Mouse (Mus musculus) neural tube, embryonic 14.5 days (tissue): ENCODE measurements around the gene Rplp2. TPM values are rescaled to one million over a fixed set of nuclear protein-coding genes. Genes with fewer than 3 reads are reported as not detected.

Experiments used
- ATAC-seq: fragments of 200-750 bp; cut with Nextera tagmentation; 2 replicates; pipeline ENCODE4 v1.8.0; 2017; ENCODE audit warnings: low read depth, mild to moderate bottlenecking, moderate TSS enrichment, moderate library complexity
- H3K27ac ChIP-seq: fragments of 300-500 bp; sonication (generic); 2 replicates; pipeline ENCODE4 v1.5.1; 2014; ENCODE audit warnings: low read depth, mild to moderate bottlenecking, control low read depth, low read length, moderate library complexity, mixed read lengths
- H3K27me3 ChIP-seq: fragments of 300-500 bp; sonication (generic); 2 replicates; pipeline ENCODE4 v1.6.1; 2014; ENCODE audit warnings: low read length; ENCODE audit not compliant: control insufficient read depth, insufficient read depth
- H3K36me3 ChIP-seq: fragments of 300-500 bp; sonication (generic); 2 replicates; pipeline ENCODE4 v1.6.1; 2014; ENCODE audit warnings: low read length, mixed read lengths; ENCODE audit not compliant: control insufficient read depth, insufficient read depth
- H3K4me1 ChIP-seq: fragments of 300-500 bp; sonication (generic); 2 replicates; pipeline ENCODE4 v1.6.1; 2014; ENCODE audit warnings: low read length; ENCODE audit not compliant: control insufficient read depth, insufficient read depth
- H3K4me2 ChIP-seq: fragments of 300-500 bp; sonication (generic); 2 replicates; pipeline ENCODE4 v1.6.1; 2014; ENCODE audit warnings: mild to moderate bottlenecking, low read depth, low read length, control low read depth
- H3K4me3 ChIP-seq: fragments of 300-500 bp; sonication (generic); 2 replicates; pipeline ENCODE4 v1.5.1; 2014; ENCODE audit warnings: low read depth, low read length, control low read depth, mixed read lengths
- H3K9ac ChIP-seq: fragments of 300-500 bp; sonication (generic); replicated peaks from 2 replicates; pipeline ENCODE4 v1.6.1; 2014; ENCODE audit warnings: low read depth, mild to moderate bottlenecking, control low read depth, low read length, mixed read lengths
- H3K9me3 ChIP-seq: fragments of 300-500 bp; sonication (generic); 2 replicates; pipeline ENCODE4 v1.6.1; 2016; ENCODE audit warnings: low read length; ENCODE audit not compliant: control insufficient read depth
- WGBS: fragments of 180-500 bp; shearing (Covaris S2); extraction: QIAGEN DNeasy Blood & Tissue Kit; methylation state at CpG from one replicate; pipeline ENCODE4 v1.1.7; 2014; 5-methylcytosine and 5-hydroxymethylcytosine counted together
- polyA plus RNA-seq: library from polyadenylated mRNA; unstranded; fragments of >200 nt; fragmentation: Nextera tagmentation; extraction: Ambion mirVana; gene quantifications from 2 replicates; pipeline ENCODE4 v1.2.1, GENCODE M21; 2014

Gene Rplp2
- polyA plus RNA-seq, 1 experiment from 2014 or later = 691 TPM

DNA sequence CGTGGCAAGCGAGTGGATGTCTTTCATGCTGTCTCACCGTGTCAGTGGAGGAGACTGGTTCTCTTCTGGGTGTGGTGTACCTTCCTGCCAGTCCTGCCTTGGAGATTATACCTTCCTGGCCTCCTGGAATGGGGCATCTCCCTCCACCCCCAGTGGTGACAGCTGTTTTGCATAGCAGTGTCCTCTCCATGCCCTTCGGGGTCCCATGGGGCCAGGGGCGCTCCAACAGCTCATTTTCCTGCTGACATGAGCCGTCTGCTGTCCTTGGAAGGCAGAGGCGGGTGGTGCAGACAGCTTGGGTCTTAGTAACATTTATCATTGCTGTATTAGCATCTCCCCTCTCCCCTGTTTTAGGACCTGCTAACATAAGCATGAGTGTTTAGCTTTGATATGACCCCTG, 40.0 kb downstream of the Rplp2 start:
- Histone ChIP-seq H3K9me3 (no peaks in the 10 kb centered on the region), H3K4me3 (no peak overlapping the region), H3K36me3 (no peaks in the 10 kb centered on the region), H3K27ac (no peak overlapping the region), H3K27me3 (peaks cover 4% of the 10 kb centered on the region; the same call in 1 of the 2 replicates), H3K4me1 (peaks cover 8% of the 10 kb centered on the region), H3K4me2 (no peak overlapping the region), H3K9ac (no peak overlapping the region)
- ATAC-seq = no peak
- WGBS = 80% methylated on average over 7 of the region's 7 CpGs

DNA sequence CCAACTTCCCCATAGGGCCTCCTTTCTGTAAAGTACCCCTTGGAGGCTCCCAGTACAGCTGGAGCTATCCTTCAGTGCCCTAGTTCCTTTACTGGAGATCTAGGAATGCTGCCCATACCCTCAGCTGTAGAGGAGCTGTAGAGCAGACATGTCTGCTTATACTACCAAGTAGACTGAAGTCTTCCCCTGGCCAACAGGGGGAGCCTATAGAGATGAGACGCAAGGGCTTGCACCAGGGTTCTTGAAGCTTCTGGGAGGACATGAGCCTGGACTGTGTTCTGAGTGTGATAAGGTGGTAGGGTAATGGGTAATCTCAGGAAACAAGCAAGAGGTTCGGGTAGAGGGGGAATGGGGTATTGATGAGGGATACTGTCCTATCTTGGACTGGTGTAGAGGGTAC, 44.0 kb downstream of the Rplp2 start:
- Histone ChIP-seq H3K4me2 (no peak overlapping the region), H3K9me3 (no peaks in the 10 kb centered on the region), H3K4me3 (no peak overlapping the region), H3K27ac (no peak overlapping the region), H3K9ac (no peak overlapping the region), H3K27me3 (no peaks in the 10 kb centered on the region), H3K36me3 (no peaks in the 10 kb centered on the region), H3K4me1 (no peaks in the 10 kb centered on the region)
- 85% methylated on average over 2 of the region's 2 CpGs for WGBS
- no peak for ATAC-seq

GRCm38 (mm10) chr7:141492738-141493137, 45.6 kb downstream of the Rplp2 start:
- Histone ChIP-seq H3K4me1 (no peaks in the 10 kb centered on the region), H3K9me3 (no peaks in the 10 kb centered on the region), H3K4me3 (no peak overlapping the region), H3K27me3 (no peaks in the 10 kb centered on the region), H3K9ac (no peak overlapping the region), H3K27ac (no peak overlapping the region), H3K36me3 (no peaks in the 10 kb centered on the region), H3K4me2 (no peak overlapping the region)
- 88% methylated on average over 5 of the region's 5 CpGs for WGBS
- no peak for ATAC-seq

GRCm38 (mm10) chr7:141493729-141494128, 46.6 kb downstream of the Rplp2 start:
- no peak overlapping the region for H3K9ac ChIP-seq
- H3K4me2 ChIP-seq = no peak overlapping the region
- H3K4me3 ChIP-seq = no peak overlapping the region
- whole genome bisulfite sequencing = 85% methylated on average over 1 of the region's 1 CpGs
- ATAC-seq = no peak
- H3K9me3 ChIP-seq = no peaks in the 10 kb centered on the region
- no peaks in the 10 kb centered on the region for H3K4me1 ChIP-seq
- H3K27ac ChIP-seq = no peak overlapping the region
- no peaks in the 10 kb centered on the region for H3K27me3 ChIP-seq
- no peaks in the 10 kb centered on the region for H3K36me3 ChIP-seq

GRCm38 (mm10) chr7:141495379-141495778, 48.2 kb downstream of the Rplp2 start:
- no peaks in the 10 kb centered on the region for H3K9me3 ChIP-seq
- WGBS = 95% methylated on average over 2 of the region's 2 CpGs

DNA sequence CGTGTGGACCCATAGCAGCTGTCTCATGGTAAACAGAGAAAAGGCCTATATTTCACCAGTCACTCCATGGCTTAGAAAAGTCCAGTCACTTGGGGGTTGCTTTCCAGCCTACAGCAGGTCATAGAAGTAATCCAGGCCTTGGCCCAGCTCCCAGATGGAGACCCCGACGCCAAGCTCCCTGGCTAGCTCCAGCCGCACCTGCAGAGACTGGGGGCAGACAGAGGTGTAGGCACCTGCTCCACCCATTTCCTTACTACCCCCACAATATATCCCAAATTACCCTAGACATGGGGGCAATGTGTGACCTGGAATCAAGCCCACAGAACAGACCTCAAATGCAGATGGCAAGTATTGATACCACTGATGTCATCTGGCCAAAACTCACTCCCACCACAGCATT, 48.8 kb downstream of the Rplp2 start:
- Histone ChIP-seq H3K4me2 (no peak overlapping the region), H3K36me3 (peaks cover 7% of the 10 kb centered on the region; the same call in 1 of the 2 replicates), H3K27ac (no peak overlapping the region), H3K9me3 (no peaks in the 10 kb centered on the region), H3K9ac (no peak overlapping the region), H3K4me1 (no peaks in the 10 kb centered on the region), H3K4me3 (no peak overlapping the region), H3K27me3 (no peaks in the 10 kb centered on the region)
- no peak for ATAC-seq
- 87% methylated on average over 4 of the region's 4 CpGs for WGBS

More at GRCm38 (mm10) chr7:141495379-141495778, 48.2 kb downstream of the Rplp2 start:
- no peak overlapping the region for H3K4me2 ChIP-seq
- ATAC-seq = no peak
- H3K27ac ChIP-seq = no peak overlapping the region
- no peak overlapping the region for H3K9ac ChIP-seq
- H3K36me3 ChIP-seq = peaks cover 7% of the 10 kb centered on the region; the same call in 1 of the 2 replicates
- no peaks in the 10 kb centered on the region for H3K4me1 ChIP-seq
- no peak overlapping the region for H3K4me3 ChIP-seq
- no peaks in the 10 kb centered on the region for H3K27me3 ChIP-seq

DNA sequence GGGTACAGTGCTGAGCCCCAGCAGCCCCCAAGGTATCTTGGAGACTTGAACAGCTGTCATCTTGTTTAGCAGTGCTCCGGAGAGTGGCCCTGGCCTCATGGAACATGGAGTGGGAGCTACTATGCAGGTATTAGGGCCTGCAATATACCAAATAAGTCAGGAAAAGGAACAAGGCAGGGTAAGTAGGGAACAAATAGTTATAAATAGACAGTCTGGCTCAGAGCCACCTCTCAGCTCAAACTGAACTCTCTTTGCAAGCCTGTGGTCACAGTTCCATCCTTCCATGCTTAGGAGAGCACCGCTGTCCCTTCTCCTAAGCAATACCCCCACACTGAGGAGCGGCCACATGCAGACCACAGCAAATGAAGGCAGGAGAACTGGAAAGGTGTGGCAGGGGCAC, 50.4 kb downstream of the Rplp2 start:
- H3K4me3 ChIP-seq = no peak overlapping the region
- 91% methylated on average over 3 of the region's 3 CpGs for WGBS
- H3K9me3 ChIP-seq = no peaks in the 10 kb centered on the region
- H3K4me2 ChIP-seq = no peak overlapping the region
- H3K27ac ChIP-seq = no peak overlapping the region
- H3K27me3 ChIP-seq = no peaks in the 10 kb centered on the region
- no peaks in the 10 kb centered on the region for H3K4me1 ChIP-seq
- no peak overlapping the region for H3K9ac ChIP-seq
- H3K36me3 ChIP-seq = peaks cover 15% of the 10 kb centered on the region
- no peak for ATAC-seq

Other genes starting within 250 kb of the Rplp2 start
- gene Lmntd2, start 233.3 kb upstream of the Rplp2 start, polyA plus RNA-seq = 0.21 and 0.45 TPM in 2 replicates
- gene Rassf7, start 231.5 kb upstream of the Rplp2 start, polyA plus RNA-seq = 24.8 and 25.3 TPM in 2 replicates
- gene Phrf1, start 218.6 kb upstream of the Rplp2 start, polyA plus RNA-seq = 59.5 and 72.3 TPM in 2 replicates
- gene Irf7, start 180.9 kb upstream of the Rplp2 start, polyA plus RNA-seq = 0.57 and 0.66 TPM in 2 replicates
- not detected in 2 replicates for gene Cdhr5, start 170.6 kb upstream of the Rplp2 start, polyA plus RNA-seq
- 3.9 and 4.2 TPM in 2 replicates for gene Sct, start 168.2 kb upstream of the Rplp2 start, polyA plus RNA-seq
- gene Drd4, start 155.4 kb upstream of the Rplp2 start, polyA plus RNA-seq = 0.73 and 0.90 TPM in 2 replicates
- gene Deaf1, start 119.7 kb upstream of the Rplp2 start, polyA plus RNA-seq = 186 and 228 TPM in 2 replicates
- gene Tmem80, start 119.6 kb upstream of the Rplp2 start, polyA plus RNA-seq = 36.7 and 40.2 TPM in 2 replicates
- gene Eps8l2, start 108.5 kb upstream of the Rplp2 start, polyA plus RNA-seq = 0.33 and 0.51 TPM in 2 replicates
- 265 and 311 TPM in 2 replicates for gene Taldo1, start 55.2 kb upstream of the Rplp2 start, polyA plus RNA-seq
- 42.7 and 44.8 TPM in 2 replicates for gene Gatd1, start 33.2 kb upstream of the Rplp2 start, polyA plus RNA-seq
- 51.6 and 70.7 TPM in 2 replicates for gene Cend1, start 17.9 kb upstream of the Rplp2 start, polyA plus RNA-seq
- 66.9 and 80.4 TPM in 2 replicates for gene Slc25a22, start 9.5 kb upstream of the Rplp2 start, polyA plus RNA-seq
- gene Pidd1, start 3.3 kb upstream of the Rplp2 start, polyA plus RNA-seq = 2.0 and 2.5 TPM in 2 replicates
- gene Pnpla2, start 7.8 kb downstream of the Rplp2 start, polyA plus RNA-seq = 14.0 and 14.7 TPM in 2 replicates
- 3.6 and 6.6 TPM in 2 replicates for gene Cracr2b, start 13.7 kb downstream of the Rplp2 start, polyA plus RNA-seq
- gene Cd151, start 20.0 kb downstream of the Rplp2 start, polyA plus RNA-seq = 43.3 and 49.6 TPM in 2 replicates
- 74.0 and 87.3 TPM in 2 replicates for gene Polr2l, start 27.8 kb downstream of the Rplp2 start, polyA plus RNA-seq
- gene Tspan4, start 27.9 kb downstream of the Rplp2 start, polyA plus RNA-seq = 55.7 and 63.3 TPM in 2 replicates
- 46.0 and 52.4 TPM in 2 replicates for gene Chid1, start 92.5 kb downstream of the Rplp2 start, polyA plus RNA-seq
- 98.5 and 125 TPM in 2 replicates for gene Ap2a2, start 114.8 kb downstream of the Rplp2 start, polyA plus RNA-seq
- 0.27 and 0.29 TPM in 2 replicates for gene Muc6, start 207.9 kb downstream of the Rplp2 start, polyA plus RNA-seq
- 0.45 and 0.86 TPM in 2 replicates for gene Muc2, start 243.0 kb downstream of the Rplp2 start, polyA plus RNA-seq